Mouse (Mus musculus) small intestine, adult 2 months (tissue): ENCODE results near the gene Smarce1. TPM values are rescaled to one million over a fixed set of nuclear protein-coding genes. Genes with fewer than 3 reads are reported as not detected.

ENCODE experiments used
- H3K27ac ChIP-seq: fragments of 200-500 bp; 2 replicates; pipeline ENCODE4 v1.5.1; 2012; ENCODE audit warnings: low read depth, low read length, control low read depth, inconsistent platforms; ENCODE audit not compliant: insufficient read depth
- H3K27me3 ChIP-seq: fragments of 200-500 bp; 2 replicates; pipeline ENCODE4 v1.6.1; 2012; ENCODE audit warnings: mild to moderate bottlenecking, moderate library complexity, low read length, inconsistent platforms; ENCODE audit not compliant: control insufficient read depth, insufficient read depth
- H3K36me3 ChIP-seq: fragments of 200-500 bp; 2 replicates; pipeline ENCODE4 v1.6.1; 2012; ENCODE audit warnings: mild to moderate bottlenecking, low read length, control low read depth, inconsistent platforms; ENCODE audit not compliant: control insufficient read depth, insufficient read depth
- H3K4me1 ChIP-seq: fragments of 200-500 bp; 2 replicates; pipeline ENCODE4 v1.6.1; 2012; ENCODE audit warnings: low read length, inconsistent platforms, mixed read lengths; ENCODE audit not compliant: control insufficient read depth, insufficient read depth, insufficient read length
- H3K4me3 ChIP-seq: fragments of 200-500 bp; 2 replicates; pipeline ENCODE4 v1.5.1; 2012; ENCODE audit warnings: low read depth, mild to moderate bottlenecking, control low read depth, inconsistent platforms, low read length, moderate library complexity
- CTCF ChIP-seq: fragments of 200-500 bp; IDR thresholded peaks from 2 replicates; pipeline ENCODE4 v1.5.1; 2012; ENCODE audit warnings: low read depth, mild to moderate bottlenecking, control low read depth, inconsistent platforms, low read length, moderate library complexity, mixed read lengths; ENCODE audit not compliant: insufficient replicate concordance, insufficient read length; ENCODE audit errors: extremely low read depth
- POLR2A ChIP-seq: fragments of 200-500 bp; IDR thresholded peaks from 2 replicates; pipeline ENCODE4 v1.6.1; 2012; ENCODE audit warnings: low read depth, mild to moderate bottlenecking, control low read depth, inconsistent platforms, low read length, moderate library complexity
- WGBS: fragments of 180-500 bp; shearing (Covaris S2); methylation state at CpG from one replicate; pipeline ENCODE4 v1.1.7; 2018; 5-methylcytosine and 5-hydroxymethylcytosine counted together
- polyA plus RNA-seq: library from polyadenylated mRNA; depleted of rRNA; stranded (reverse); fragments of >200 nt; gene quantifications from 2 replicates; pipeline ENCODE4 v1.2.3, GENCODE M21; 2012

Gene Smarce1
- polyA plus RNA-seq, 1 experiment = 6.9 TPM

DNA sequence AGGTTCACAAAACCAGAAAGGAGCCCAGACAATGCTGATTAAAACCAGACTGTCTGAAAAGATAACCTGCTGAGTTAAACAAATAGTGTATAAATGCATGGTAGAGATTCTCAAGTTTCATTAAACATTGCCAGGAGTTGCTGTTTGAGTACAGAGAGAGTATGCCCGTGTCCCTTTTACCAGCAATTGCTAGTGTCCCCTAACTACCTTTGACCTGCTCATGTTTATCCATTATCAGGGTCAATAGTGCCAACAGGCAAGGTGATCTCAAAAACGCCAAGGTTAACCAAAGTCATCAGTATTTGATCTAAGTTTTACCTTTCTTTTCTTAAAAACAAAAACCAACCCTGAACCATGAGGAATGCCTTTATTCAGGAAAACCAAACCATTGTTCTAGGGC lies 18.9 kb downstream of the Smarce1 start:
- H3K4me3 ChIP-seq = no peak overlapping the region
- WGBS = 53% methylated on average over 2 of the region's 2 CpGs
- no peaks in the 10 kb centered on the region for H3K4me1 ChIP-seq
- no peaks in the 10 kb centered on the region for H3K27me3 ChIP-seq
- TF ChIP-seq POLR2A (no peak), CTCF (no peak)
- H3K36me3 ChIP-seq = peaks cover 57% of the 10 kb centered on the region
- H3K27ac ChIP-seq = no peak overlapping the region

DNA sequence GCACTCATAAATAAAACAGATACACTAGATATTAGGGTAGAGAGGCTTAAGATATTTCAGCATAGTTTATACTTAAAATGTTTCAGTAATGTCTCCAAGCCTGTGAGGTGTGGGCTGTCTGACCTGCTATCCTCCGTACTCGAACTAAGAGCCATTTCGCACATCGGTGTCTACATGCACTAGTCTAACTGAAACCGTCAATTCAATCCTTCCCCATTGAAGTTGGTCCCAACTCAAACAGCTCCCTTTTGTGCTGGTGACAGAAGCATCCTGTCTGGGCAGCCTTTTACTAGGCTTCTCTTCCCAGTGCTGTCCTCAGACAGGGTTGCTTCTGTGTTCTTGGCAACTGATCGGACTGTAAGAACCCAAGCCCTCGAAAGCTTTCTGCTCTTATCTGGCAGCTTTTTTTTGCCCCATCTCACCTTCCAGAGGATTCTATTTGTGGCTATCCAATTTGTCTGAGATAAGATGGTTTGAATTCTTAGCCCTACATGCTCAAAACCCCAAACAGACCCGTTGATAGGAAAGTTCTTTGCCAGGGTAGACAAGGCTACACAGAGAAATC lies 22.6 kb downstream of the Smarce1 start:
- Histone ChIP-seq H3K36me3 (peaks cover 29% of the 10 kb centered on the region), H3K4me1 (no peaks in the 10 kb centered on the region), H3K4me3 (no peak overlapping the region), H3K27me3 (no peaks in the 10 kb centered on the region), H3K27ac (no peak overlapping the region)
- no peak for TF ChIP-seq CTCF
- 78% methylated on average over 8 of the region's 8 CpGs for WGBS

DNA sequence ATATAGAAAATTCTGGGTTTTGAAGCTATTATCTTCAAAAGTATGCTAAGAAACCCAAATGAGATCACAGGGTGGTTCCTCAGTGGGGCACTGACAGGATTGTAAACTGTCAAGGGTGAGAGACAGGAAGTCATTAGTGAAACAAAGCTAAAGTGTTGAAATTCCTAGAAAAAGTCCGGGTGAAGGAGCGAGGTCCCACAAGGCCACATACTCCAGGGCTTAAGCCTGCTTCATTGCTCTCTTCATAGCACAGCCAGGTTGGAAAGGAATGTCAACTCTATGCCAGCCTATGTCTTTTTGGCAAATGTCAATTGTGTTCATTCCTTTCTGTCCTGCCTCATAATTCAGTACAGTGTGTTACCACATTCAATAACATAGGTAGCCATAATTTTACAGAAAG lies 23.4 kb downstream of the Smarce1 start:
- TF ChIP-seq POLR2A (no peak), CTCF (no peak)
- 29% methylated on average over 2 of the region's 2 CpGs for WGBS
- Histone ChIP-seq H3K4me1 (no peaks in the 10 kb centered on the region), H3K4me3 (no peak overlapping the region), H3K36me3 (peaks cover 23% of the 10 kb centered on the region), H3K27ac (no peak overlapping the region), H3K27me3 (no peaks in the 10 kb centered on the region)

- H3K27ac ChIP-seq = no peak overlapping the region
- H3K27me3 ChIP-seq = no peaks in the 10 kb centered on the region
- H3K36me3 ChIP-seq = peaks cover 18% of the 10 kb centered on the region
- TF ChIP-seq POLR2A (no peak), CTCF (peak; percentile 63; the same call in 1 of the 2 replicates)
- no peak overlapping the region for H3K4me3 ChIP-seq
- H3K4me1 ChIP-seq = no peaks in the 10 kb centered on the region
- whole genome bisulfite sequencing = 8% methylated on average over 2 of the region's 2 CpGs
Observed at GRCm38 (mm10) chr11:99206954-99207353, 23.9 kb downstream of the Smarce1 start.

GRCm38 (mm10) chr11:99189154-99189582 lies 41.6 kb downstream of the Smarce1 start:
- no peaks in the 10 kb centered on the region for H3K27me3 ChIP-seq
- no peak overlapping the region for H3K4me3 ChIP-seq
- TF ChIP-seq POLR2A = no peak
- TF ChIP-seq CTCF = peak; percentile 79
- H3K27ac ChIP-seq = no peak overlapping the region
- H3K4me1 ChIP-seq = no peaks in the 10 kb centered on the region
- WGBS = 17% methylated on average over 14 of the region's 14 CpGs
- H3K36me3 ChIP-seq = no peaks in the 10 kb centered on the region

- 68% methylated on average over 4 of the region's 4 CpGs for WGBS
- Histone ChIP-seq H3K4me3 (no peak overlapping the region), H3K36me3 (no peaks in the 10 kb centered on the region), H3K27me3 (no peaks in the 10 kb centered on the region), H3K27ac (no peak overlapping the region), H3K4me1 (no peaks in the 10 kb centered on the region)
- TF ChIP-seq CTCF = no peak
- TF ChIP-seq POLR2A = no peak
Observed at GRCm38 (mm10) chr11:99187348-99187747, 43.5 kb downstream of the Smarce1 start.

DNA sequence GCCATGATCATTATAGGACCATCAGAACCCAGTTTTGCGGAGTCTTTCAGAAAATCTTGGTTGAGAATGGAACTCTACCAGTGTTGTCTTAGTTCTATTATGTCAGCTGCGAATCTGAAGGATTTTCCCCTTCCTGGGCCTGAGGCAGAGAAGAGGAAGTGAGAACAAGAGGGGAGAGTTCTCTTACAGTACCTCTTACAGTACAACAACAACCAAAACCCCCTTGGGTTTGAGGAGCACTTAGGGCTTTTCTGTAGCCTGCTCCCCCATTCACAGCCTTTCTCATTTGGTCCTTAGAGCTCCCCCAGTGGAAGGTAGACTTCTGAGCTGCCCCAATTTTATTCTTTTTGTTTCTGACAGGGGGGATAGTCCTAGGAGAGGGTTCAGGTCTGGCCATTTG lies 44.0 kb downstream of the Smarce1 start:
- Histone ChIP-seq H3K27ac (no peak overlapping the region), H3K4me3 (no peak overlapping the region), H3K27me3 (no peaks in the 10 kb centered on the region), H3K4me1 (no peaks in the 10 kb centered on the region), H3K36me3 (no peaks in the 10 kb centered on the region)
- 69% methylated on average over 2 of the region's 2 CpGs for WGBS
- TF ChIP-seq POLR2A = no peak
- no peak for TF ChIP-seq CTCF
